ENCODE assay signal across 32 mouse cellular contexts in the genomic region with DNA sequence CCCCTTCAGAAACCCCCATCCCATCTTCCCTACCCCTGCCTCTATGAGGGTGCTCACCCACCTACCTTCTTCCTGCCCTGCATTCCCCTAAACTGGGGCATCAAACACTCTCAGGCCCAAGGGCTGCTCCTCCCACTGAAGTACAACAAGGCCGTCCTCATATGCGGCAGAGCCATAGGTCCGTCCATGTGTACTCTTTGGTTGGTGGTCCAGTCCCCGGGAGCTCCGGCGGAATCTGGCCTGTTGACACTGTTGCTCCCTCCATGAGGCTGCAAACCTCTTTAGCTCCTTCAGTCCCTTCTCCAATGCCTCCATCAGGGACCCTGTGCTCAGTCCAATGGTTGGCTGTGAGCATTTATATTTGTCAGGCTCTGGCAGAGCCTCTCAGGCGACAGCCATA.
"Had no signal": no experiment of that assay in that cellular context is flagged by ENCODE, and none has a peak within 500 bp of the region (broad histone marks: within the 10 kb centered on the region; RNA-seq: fewer than 3 reads in every experiment).

No protein-coding gene starts in this region.

- H3K4me1 ChIP-seq: liver, embryonic 15.5 days; lung, embryonic 15.5 days; megakaryocyte, embryonic 14.5 days; neural tube, embryonic 12.5 days had no signal

- H3K4me3 ChIP-seq: limb, embryonic 10.5 days; limb, embryonic 12.5 days; limb, embryonic 13.5 days; limb, embryonic 15.5 days; liver, embryonic 12.5 days; liver, embryonic 13.5 days; liver, embryonic 15.5 days; lung, embryonic 15.5 days; megakaryocyte, embryonic 14.5 days; midbrain, embryonic 10.5 days; midbrain, embryonic 12.5 days; midbrain, embryonic 13.5 days; midbrain, embryonic 15.5 days; myocyte; neural tube, embryonic 12.5 days had no signal

- H3K36me3 ChIP-seq: limb, embryonic 10.5 days; limb, embryonic 12.5 days; limb, embryonic 13.5 days; limb, embryonic 15.5 days; liver, embryonic 12.5 days; liver, embryonic 13.5 days; liver, embryonic 15.5 days; lung, embryonic 15.5 days; midbrain, embryonic 10.5 days; midbrain, embryonic 12.5 days; midbrain, embryonic 13.5 days; midbrain, embryonic 15.5 days; neural tube, embryonic 12.5 days had no signal

- H3K27me3 ChIP-seq: limb, embryonic 12.5 days; limb, embryonic 13.5 days; limb, embryonic 15.5 days; liver, embryonic 12.5 days; liver, embryonic 13.5 days; liver, embryonic 15.5 days; lung, embryonic 15.5 days; megakaryocyte, embryonic 14.5 days; midbrain, embryonic 12.5 days; midbrain, embryonic 13.5 days; midbrain, embryonic 15.5 days; neural tube, embryonic 12.5 days had no signal

- H3K27ac ChIP-seq: limb, embryonic 10.5 days; limb, embryonic 12.5 days; limb, embryonic 13.5 days; limb, embryonic 15.5 days; liver, embryonic 12.5 days; liver, embryonic 13.5 days; liver, embryonic 14.5 days; liver, embryonic 15.5 days; lung, embryonic 15.5 days; macrophage; midbrain, embryonic 10.5 days; midbrain, embryonic 12.5 days; midbrain, embryonic 13.5 days; midbrain, embryonic 15.5 days; neural tube, embryonic 12.5 days had no signal

- H3K4me2 ChIP-seq: limb, embryonic 12.5 days; limb, embryonic 13.5 days; limb, embryonic 15.5 days; liver, embryonic 11.5 days; liver, embryonic 12.5 days; liver, embryonic 13.5 days; liver, embryonic 15.5 days; lung, embryonic 14.5 days; lung, embryonic 15.5 days; midbrain, embryonic 11.5 days; midbrain, embryonic 12.5 days; midbrain, embryonic 13.5 days; midbrain, embryonic 15.5 days; neural tube, embryonic 12.5 days had no signal

- H3K9me3 ChIP-seq: limb, embryonic 10.5 days; limb, embryonic 15.5 days; liver, embryonic 12.5 days; liver, embryonic 13.5 days; liver, embryonic 15.5 days; lung, embryonic 15.5 days; midbrain, embryonic 12.5 days; midbrain, embryonic 13.5 days; midbrain, embryonic 15.5 days; neural tube, embryonic 12.5 days had no signal

- H3K9ac ChIP-seq: limb, embryonic 12.5 days; limb, embryonic 13.5 days; limb, embryonic 15.5 days; liver, embryonic 12.5 days; liver, embryonic 13.5 days; liver, embryonic 14.5 days; liver, embryonic 15.5 days; liver, postnatal 0 days; lung, embryonic 14.5 days; lung, embryonic 15.5 days; midbrain, embryonic 12.5 days; midbrain, embryonic 13.5 days; midbrain, embryonic 15.5 days; neural tube, embryonic 12.5 days had no signal

- ATAC-seq: liver, embryonic 12.5 days; liver, postnatal 0 days; lung, postnatal 0 days; midbrain, embryonic 13.5 days; midbrain, embryonic 15.5 days; midbrain, embryonic 16.5 days had no signal

- DNase-seq: left cerebral cortex, postnatal 4 days; liver; liver, embryonic 13.5 days; liver, postnatal 0 days; lung, adult 18-20 months; lung, adult 2 months; lung, embryonic 14.5 days; lung, postnatal 10 days; lung, postnatal 14 days; lung, postnatal 36 days; lung, postnatal 4 days; midbrain, embryonic 14.5 days had no signal
